Mouse (Mus musculus) left cerebral cortex, adult 8-10 months (tissue): ENCODE results near the gene Tubgcp2. TPM values are rescaled to one million over a fixed set of nuclear protein-coding genes. Genes with fewer than 3 reads are reported as not detected.
A peak's percentile ranks its signal among the peaks of the same experiment; 100 is the strongest.

ENCODE experiments used
- DNase-seq, 2 experiments: peaks; one replicate each; pipeline ENCODE4 v3.0.0; 2022; ENCODE audit warnings: low spot score in 2 of 2
- total RNA-seq, 4 experiments: library from RNA; stranded (reverse); gene quantifications; 2 replicates each; pipeline ENCODE4 v1.2.4; 2022

Gene Tubgcp2
- total RNA-seq, 4 experiments from 2014 or later: 36.6 to 44.2 (median 42.8) TPM

DNA sequence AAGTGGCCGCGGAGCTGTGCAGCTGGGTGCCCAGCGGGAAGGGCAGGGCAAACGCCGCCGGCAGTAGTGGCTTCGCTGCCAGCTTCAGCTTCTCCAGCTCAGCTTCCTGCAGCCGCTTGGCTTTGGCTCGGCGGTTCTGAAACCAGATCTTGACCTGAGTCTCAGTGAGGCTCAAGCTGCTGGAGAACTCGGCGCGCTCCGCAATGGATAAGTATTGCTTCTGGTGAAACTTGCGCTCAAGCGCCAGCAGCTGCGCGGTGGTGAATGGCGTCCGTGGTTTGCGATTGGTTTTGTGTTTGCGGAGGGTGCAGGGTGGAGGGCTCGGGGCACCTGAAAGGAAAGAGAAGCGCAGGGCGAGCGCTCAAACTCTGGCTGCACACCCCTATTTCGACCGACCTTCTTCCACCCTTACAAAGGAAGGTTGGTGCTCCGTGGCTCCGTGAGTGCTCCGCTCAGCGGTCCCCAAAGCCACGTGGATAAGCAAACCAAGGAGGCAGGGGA, 11.4 kb upstream of the Tubgcp2 start:
- no peak for DNase-seq

DNA sequence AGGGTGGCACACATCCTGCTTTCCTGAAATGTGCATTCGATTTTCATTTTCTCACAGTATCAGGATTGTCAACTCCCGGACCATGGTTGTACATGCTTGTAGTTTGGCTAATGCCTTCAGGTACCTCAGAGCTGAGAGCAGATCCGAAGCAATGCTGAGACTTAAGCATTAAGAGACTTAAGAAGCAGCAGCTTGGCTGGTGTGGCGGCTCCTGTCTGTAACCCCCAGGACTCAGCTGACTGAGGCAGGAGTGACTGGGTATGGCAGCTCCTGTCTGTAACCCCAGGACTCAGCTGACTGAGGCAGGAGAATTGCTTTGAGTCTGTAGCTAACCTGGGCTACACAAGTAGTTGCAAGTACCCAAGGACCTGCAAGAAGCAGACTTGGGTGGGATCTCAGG, 9.1 kb upstream of the Tubgcp2 start:
- DNase-seq: no peak

DNA sequence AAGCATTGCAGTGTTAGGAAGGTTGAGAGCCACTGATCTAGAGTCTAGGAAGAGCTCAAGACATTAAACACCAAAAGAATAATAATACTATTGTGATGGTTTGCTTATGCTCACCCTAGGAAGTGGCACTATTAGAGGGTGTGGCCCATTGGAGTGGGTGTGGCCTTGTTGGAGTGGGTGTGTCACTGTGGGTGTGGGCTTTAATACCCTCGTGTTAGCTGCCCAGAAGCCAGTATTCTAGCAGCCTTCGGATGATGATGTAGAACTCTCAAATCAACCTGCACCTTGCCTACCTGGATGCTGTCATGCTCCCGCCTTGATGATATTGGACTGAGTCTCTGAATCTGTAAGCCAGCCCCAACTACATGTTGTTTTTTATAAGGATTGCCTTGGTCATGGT, 6.3 kb upstream of the Tubgcp2 start:
- no peak for DNase-seq

DNA sequence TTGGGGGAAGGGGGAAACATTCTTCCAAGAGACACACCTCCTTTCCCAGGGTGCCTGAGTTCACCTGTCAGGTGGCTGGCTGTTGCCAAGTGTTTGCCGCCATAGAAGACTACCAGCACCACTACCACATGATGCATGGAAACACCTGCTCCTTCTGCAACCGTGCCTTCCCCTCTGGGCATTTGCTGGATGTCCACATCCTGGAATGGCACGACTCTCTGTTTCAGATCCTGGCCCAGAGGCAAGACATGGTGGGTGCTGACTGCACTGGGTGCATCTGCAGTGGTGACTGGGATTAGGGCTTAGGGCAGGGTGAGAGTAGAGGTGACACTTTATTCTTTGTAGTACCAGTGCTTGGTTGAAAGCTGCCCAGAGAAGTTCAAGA, 694 bp upstream of the Tubgcp2 start:
- DNase-seq: no peak

DNA sequence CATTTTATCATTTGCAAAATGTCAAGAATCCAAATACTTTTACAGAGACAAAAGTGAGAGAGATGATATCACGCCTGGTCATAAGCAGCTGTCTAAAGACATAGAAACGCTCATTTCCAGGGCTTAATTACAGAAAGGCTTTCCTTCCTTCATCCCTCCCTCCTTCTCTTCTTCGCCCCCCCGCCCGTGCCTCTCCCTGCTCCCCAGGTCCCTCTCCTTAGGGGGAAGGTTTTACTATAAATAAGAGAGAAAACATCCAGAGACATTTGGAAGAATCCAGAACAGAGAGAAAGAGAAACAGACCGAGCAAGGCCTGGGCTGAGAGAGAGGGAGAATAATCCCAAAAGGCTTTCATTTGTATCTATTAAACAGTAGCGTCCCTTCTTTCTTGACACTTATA, 1.0 kb downstream of the Tubgcp2 start:
- DNase-seq: no peak

DNA sequence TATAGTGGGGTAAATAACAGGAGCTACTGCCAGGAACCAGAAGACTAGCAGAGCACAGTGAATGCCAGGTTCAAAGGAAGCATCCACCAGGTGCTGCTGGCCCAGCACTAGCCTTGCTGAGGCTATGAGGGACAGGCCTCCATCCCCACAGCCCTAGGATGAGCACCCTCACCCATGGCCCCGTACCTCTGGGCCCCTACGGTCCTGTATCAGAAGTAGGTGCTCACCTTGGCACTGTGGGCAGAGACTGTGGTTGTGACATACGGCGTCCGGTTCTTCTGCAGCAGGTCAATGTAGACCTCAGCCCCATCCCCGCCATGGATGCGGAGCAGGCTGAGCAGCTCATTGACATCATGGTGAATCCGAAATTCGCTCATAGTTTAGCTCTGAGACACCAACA, 3.1 kb downstream of the Tubgcp2 start:
- DNase-seq: no peak

DNA sequence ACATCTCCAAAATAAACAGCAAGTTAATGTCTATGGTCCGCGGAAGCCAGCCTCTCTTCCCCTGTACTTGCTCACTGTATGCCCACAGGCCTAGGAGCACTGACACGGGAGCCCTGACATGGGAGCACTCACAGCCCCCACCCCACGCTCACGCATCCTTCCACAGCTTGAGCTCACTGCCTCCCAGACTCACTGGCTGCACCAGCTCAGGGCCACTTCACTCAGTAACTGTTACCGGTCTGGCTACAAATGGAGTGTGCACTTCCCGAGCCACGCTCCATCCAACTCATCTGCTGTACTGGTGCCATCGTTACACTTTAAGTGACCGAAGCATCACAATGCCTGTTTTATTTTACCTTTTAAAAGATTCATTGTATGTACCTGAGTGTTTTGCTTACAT, 4.1 kb downstream of the Tubgcp2 start:
- DNase-seq: no peak

DNA sequence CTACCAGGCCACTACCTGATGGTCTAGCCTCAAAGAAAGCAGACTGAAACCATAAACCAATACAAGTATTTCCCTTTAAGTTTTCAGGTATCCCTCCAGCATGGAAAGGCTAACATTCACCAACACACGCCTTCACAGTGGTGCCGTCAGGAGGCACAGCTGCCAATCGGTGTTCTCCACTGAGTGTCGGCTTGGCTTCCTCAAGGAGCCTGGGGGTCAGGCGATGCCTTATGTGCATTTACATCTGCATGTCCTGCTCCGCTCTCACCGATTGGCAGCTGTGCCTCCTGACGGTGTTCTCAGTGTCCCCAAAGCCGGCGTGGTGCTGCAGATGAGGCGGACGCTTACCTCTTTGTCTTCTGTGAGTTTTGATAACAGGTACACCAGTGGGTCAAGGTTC, 4.7 kb downstream of the Tubgcp2 start:
- no peak for DNase-seq

DNA sequence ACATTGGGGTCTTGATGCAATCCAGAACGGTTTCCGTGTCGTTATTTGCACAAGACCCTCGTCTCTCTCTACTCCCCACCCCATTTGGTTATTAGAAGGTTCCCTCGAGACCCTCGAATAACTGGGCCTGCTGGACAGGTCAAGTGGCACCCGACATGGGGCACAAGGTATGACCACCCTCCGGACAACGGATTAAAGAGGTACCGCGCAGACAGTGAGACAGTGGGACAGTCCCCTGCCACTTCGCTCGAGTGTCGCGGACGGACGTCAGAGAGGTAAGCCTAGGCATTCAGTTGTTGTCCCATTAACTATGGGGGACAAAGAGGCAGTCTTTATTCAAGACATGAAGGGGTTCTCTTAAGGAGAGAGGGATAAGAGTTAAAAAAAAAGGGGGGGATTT, 25.1 kb downstream of the Tubgcp2 start:
- no peak for DNase-seq

DNA sequence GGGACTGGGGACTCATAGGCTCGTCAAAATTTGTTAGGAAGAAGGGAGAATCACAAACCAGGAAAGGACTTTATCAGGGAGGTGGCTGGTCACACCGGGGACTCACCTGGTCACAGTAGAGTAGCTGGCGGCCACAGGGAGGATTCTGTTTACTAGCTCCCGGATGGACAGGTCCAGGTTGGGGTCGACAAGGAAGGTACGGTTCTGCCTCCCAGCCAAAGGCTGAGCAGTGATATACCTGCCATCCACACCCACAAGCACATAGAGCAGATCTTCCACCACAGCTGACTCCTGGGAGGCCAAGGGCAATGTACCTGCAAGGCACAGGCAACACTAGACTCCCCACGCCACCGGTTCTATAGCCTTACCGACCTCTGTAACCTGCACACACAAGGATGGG, 28.7 kb downstream of the Tubgcp2 start:
- no peak for DNase-seq

DNA sequence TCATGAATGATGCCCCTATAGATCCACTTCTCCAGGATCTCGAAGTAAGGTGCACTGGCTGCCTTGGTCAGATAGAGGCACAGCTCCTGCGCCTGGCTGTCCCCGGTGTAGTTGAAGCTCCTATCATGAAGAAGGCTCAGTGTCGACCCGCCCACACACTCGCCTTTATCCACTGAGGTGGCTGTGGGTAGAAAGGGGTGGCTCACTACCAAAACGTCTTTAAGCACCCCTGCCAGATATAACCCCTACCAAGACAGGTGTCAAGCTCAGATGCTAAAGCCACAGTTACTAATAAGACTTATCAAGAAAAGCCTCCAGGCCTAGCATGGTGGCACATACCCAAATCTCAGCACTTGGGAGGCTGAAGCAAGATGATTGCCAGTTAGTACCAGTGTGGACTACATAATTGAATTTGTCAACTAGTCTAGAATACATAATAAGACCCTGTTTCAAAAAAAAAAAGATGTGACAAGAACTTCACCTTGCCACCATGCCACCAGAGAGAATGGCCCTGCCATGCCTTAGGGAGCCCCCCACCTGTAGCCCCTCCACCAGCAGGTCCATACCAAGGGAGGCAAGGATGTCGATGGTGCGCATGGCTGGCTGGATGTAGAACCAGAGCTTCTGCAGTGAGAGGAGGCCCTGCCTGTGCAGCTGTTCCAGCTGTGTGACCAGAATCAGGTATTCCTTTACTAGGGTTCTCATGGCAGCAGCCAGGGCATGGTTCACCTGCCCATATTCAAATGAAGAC, 29.4 kb downstream of the Tubgcp2 start:
- DNase-seq: peak in 1 of 2 experiments; percentile 4

DNA sequence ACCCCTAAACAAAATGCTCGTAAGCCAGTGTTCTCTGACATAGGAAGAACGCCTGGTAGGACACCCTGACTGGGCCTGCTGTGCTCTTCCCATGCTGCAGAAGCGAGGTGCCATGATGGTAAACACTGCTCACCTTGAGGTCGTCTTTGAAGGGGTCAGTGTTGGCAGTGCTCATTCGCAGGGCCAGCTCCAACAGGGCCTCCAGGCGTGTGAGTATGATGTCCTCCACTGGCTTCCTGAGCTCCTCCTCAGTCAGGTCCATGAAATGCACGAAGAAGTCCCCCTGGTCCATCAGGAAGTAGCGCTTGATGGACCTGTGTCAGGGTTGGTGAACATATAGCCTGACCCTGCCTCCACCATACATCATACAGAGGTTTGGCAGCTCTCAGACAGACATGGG, 31.8 kb downstream of the Tubgcp2 start:
- DNase-seq: no peak

DNA sequence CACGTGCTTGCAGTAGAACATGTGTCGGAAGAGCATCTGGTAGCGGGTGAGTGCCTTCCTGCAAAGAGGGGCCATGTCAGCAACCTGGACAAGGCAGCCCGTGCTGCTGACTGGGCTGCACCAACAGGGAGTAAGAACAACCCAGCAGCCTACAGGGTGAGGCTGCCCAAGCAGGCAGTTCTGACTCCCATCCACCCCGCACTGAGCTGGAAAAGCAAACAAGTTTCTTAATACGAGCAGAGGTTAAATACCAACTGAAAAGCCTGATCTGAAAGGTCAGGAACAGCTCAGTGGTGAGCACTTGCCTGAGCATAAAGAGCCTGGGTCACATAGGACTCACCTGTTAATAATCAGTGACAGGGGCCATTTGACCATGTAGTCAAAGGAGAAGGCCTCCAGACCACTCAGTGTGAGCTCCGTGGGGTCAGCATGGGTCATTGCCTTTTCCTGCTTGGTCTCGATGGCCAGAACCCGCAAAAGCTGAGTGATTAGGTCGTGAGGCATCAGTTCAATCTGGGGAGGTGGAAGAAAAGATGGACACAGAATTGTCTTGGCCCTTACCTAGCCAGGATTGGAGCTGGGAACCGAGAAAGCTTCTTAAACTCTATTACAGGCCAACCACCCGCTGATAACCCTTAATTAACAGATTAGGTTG, 35.3 kb downstream of the Tubgcp2 start:
- peak in 1 of 2 experiments; percentile 4 for DNase-seq

DNA sequence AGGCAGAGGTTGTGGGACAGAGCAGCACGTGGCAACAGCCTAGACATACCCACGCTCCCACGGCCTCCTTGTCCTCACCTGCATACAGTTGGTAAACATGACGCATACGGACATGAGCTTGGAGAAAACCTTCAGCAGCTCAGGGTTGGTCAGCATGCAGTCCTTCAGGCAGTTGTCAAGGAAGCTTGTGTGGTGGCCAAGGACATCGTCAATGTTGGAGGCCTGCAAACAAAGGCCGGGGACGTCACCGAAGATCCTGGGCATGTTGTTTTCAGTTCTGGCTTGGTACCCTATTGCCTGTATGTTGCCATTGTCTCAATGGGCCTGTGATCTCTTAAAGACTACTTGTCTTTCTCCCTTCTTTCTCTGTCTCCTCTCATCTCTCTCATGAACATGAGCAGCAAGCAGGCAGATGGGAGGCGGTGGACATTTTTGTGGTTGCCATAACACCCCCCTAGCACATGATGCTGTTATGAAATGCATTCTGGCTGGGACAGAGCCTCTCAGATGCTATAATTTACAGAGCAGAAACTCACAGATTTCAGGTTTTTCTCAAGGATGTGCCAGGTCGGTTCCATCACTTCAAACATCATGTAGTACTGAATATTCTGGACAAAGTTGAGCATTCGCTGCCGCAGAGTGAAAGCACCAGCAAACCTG, 37.6 kb downstream of the Tubgcp2 start:
- DNase-seq: peak in 1 of 2 experiments; percentile 39

DNA sequence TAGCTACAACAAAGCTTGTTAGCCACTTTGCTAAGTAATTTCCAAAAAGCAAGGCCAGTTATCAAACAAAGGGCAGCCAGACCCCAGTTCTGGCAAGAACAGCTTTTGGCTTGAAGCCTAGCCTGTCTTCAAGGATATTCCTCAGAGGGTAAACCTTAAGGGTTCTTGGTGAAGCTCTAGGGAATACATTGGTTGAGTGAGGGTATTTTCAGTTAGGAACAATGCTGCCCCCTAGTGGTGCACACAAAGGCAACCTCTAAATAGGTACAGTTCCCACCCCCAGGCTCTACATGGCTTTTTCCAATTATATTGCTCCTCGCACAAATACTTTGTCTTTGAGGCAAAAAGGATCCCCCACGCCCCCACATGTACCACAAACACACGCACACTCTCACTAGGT, 41.8 kb downstream of the Tubgcp2 start:
- peak; percentile 36 to 49 for DNase-seq

DNA sequence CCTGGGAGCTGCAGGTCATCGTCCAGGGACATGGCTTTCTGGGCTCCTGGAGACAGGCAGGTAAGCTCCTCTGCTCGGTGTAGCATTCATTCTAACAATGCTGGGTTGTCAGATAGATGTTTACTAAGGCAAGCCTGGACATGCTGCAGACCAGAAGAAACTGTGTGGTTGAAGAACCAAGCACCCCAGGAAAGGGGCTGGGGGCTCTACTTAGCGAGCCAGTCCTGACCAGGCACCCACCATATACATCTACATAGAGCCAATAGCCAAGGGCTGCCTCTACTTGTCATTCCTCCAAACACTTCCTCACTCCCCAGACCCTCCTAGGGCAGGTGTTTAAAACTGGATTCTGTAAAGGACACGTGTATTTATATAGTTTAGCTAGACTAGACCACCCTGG, 42.3 kb downstream of the Tubgcp2 start:
- DNase-seq: no peak

DNA sequence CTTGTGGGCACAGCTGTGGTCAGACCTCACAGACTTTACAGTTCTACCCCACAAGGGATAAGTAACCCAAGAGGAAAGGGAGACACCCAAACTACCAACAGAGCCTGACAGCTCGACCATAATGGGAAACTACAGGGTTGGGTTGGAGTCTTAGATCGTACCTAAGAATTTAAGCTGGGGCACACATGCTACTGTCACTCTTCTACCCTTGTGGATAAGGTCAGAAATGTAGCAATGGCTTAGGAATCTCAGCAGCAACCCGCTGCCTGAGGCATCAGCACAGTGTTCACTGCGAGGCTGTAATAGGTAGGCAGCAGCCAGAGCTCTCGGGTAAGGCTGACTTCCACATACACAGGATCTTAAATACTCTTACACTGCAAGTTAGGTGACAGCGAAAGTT, 42.9 kb downstream of the Tubgcp2 start:
- no peak for DNase-seq

DNA sequence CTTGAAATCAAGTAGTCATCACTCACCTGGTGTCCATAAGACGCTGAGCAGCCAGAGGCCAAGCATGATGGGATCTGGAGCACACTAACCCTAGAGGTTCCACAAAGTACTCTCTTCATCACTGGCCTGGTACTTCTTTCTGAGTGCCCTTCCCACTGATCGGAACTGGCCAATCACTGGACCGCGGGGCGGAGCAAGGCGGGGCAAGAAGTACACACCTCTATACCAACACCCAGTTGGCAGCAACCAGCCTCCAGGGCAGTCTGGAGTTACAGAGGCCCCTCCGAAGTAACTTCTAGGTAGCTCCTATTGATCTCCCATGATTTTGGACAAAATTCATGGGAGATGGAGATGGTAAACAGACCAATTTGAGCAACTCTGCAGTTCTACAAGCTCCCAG, 44.1 kb downstream of the Tubgcp2 start, which contains the start of gene Adam8:
Gene Adam8 (minus strand): TSS at position 157 of the 400 bp plus-strand sequence.
- DNase-seq: no peak

DNA sequence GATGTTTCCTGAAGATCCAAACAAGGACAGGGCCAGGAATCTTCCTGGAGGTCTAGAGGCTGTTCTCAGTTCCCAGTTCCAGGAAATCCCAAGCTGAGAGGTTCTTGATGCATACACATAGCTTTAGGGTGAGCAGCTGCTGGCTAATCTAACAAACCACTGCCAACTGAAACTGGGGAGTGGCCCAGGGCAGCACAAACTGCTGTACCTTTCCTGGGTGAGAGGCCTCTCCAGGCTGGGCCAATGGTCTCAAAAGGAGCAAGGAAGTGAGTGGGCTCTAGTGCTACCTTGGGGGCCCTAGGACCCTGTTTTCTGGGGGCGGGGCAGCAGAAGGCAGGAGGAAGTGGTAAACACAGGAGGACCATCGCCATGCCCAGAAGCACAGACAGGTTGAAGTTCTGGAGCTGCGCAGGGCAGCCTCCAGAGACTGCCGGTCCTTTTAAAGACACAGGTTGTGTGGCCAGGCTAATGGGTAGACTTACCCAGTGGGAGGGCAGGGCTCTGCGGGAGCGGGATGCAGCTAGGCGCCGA, 45.5 kb downstream of the Tubgcp2 start:
- DNase-seq: no peak

DNA sequence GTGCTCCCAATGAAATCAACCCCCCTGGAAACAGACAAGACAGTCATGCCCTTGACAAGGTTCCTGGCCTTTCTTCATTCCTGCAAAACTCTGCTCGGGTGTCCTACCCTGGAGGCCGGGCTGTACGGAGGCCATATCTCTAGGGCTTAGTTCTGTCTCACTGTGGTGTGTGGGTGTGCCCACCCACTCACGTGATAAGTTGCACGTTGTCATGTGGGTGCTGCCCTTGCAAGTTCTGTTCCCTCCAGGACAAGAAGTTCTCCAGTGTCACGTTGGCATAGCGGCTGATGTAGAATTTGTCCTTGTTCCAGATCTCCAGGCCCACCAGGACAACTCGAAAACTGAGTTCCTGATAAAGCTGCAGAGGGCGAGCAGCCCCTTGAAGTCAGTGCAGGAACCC, 48.2 kb downstream of the Tubgcp2 start:
- DNase-seq: no peak

DNA sequence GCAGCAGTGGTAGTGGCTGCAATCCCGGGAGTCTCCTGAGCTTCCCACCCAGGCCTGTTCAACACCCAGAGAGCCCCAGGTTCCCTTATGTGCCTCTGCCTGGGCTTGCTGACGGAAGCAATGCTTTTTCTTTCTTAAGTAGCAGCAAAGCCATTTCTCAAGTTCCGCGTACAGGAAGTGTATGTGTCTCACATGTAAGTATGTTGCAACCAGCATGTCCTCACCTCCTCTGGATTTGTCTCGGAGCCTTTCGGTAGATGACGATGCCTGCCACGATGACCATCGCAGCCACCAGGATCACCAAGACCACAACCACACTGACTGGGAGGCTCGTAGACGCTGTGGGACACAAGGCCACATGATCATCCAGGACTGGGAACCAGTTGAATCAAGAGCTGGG, 52.0 kb downstream of the Tubgcp2 start:
- no peak for DNase-seq

DNA sequence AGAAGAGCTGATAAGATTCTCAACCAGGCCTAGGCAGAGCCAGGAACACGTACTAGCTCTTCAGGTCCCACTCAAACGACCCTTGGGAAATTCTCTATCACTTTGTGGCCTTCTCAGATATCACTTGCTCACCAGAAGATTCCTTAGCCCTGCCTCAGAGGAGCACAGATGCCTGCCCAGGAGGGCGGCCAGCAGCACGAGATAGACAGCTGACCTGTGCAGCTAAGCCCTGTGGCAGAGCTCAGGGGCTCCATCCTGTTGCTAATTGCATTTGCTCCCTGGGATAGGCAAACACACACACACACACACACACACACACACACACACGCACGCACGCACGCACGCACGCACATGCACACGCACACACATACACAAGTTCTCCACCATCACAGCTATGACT, 54.4 kb downstream of the Tubgcp2 start:
- DNase-seq: no peak
